Mouse (Mus musculus) lung, adult 2 months (tissue): ENCODE data around the gene Tpmt. TPM values are rescaled to one million over a fixed set of nuclear protein-coding genes. Genes with fewer than 3 reads are reported as not detected.
A peak's percentile ranks its signal among the peaks of the same experiment; 100 is the strongest.

Experiments
- DNase-seq: peaks from one replicate; pipeline ENCODE4 v3.0.0; 2022
- H3K4me1 ChIP-seq: fragments of 200-500 bp; 2 replicates; pipeline ENCODE4 v1.6.1; 2011; ENCODE audit warnings: low read length; ENCODE audit not compliant: control insufficient read depth, insufficient read depth
- H3K4me3 ChIP-seq: fragments of 200-500 bp; replicated peaks from 2 replicates; pipeline ENCODE3; 2011; ENCODE audit warnings: low read depth, mild to moderate bottlenecking, control low read depth, low read length; ENCODE audit errors: extremely low read depth
- CTCF ChIP-seq: fragments of 200-500 bp; IDR thresholded peaks from 2 replicates; pipeline ENCODE4 v1.5.1; 2011; ENCODE audit warnings: mild to moderate bottlenecking, low read length, control low read depth; ENCODE audit not compliant: insufficient read depth
- POLR2A ChIP-seq: fragments of 200-500 bp; IDR thresholded peaks from 2 replicates; pipeline ENCODE4 v1.6.1; 2011; ENCODE audit warnings: low read depth, mild to moderate bottlenecking, control low read depth, low read length, borderline replicate concordance; ENCODE audit errors: extremely low read depth
- WGBS: fragments of 180-500 bp; shearing (Covaris S2); methylation state at CpG from one replicate; pipeline ENCODE4 v1.1.7; 2018; 5-methylcytosine and 5-hydroxymethylcytosine counted together
- polyA plus RNA-seq: library from polyadenylated mRNA; depleted of rRNA; stranded (reverse); fragments of >200 nt; gene quantifications from 2 replicates; pipeline ENCODE4 v1.2.3, GENCODE M21; 2012

Gene Tpmt
- polyA plus RNA-seq, 1 experiment = 2.3 TPM

GRCm38 (mm10) chr13:47043030-47043680 is 1.4 kb downstream of the Tpmt start, which contains the start of gene Kdm1b:
TSS of gene Kdm1b (plus strand) at chr13:47043499.
- peak within 1 kb of the TSS; percentile 97 for H3K4me3 ChIP-seq
- peak; percentile 98 for DNase-seq
- H3K4me1 ChIP-seq = peaks cover 7% of the 10 kb centered on the region
- TF ChIP-seq POLR2A = peak; percentile 81
- no peak for TF ChIP-seq CTCF
- under 1% methylated on average over 48 of the region's 48 CpGs for WGBS

GRCm38 (mm10) chr13:47042024-47042633 is 2.4 kb downstream of the Tpmt start:
- Histone ChIP-seq H3K4me3 (no peak overlapping the region), H3K4me1 (peaks cover 5% of the 10 kb centered on the region)
- no peak for TF ChIP-seq CTCF
- 44% methylated on average over 8 of the region's 8 CpGs for WGBS
- DNase-seq = no peak

- WGBS = 89% methylated on average over 5 of the region's 5 CpGs
- DNase-seq = no peak
- Histone ChIP-seq H3K4me3 (no peak overlapping the region), H3K4me1 (peaks cover 5% of the 10 kb centered on the region)
- TF ChIP-seq POLR2A = no peak
- TF ChIP-seq CTCF = no peak
Measured at GRCm38 (mm10) chr13:47040061-47040460, 4.5 kb downstream of the Tpmt start.

GRCm38 (mm10) chr13:47037946-47038345 is 6.6 kb downstream of the Tpmt start:
- no peaks in the 10 kb centered on the region for H3K4me1 ChIP-seq
- no peak overlapping the region for H3K4me3 ChIP-seq
- TF ChIP-seq POLR2A (no peak), CTCF (no peak)
- WGBS = 70% methylated on average over 6 of the region's 6 CpGs
- no peak for DNase-seq

GRCm38 (mm10) chr13:47033602-47034001 is 10.9 kb downstream of the Tpmt start:
- no peak for TF ChIP-seq POLR2A
- no peak for TF ChIP-seq CTCF
- Histone ChIP-seq H3K4me1 (no peaks in the 10 kb centered on the region), H3K4me3 (no peak overlapping the region)
- no peak for DNase-seq
- 90% methylated on average over 4 of the region's 4 CpGs for WGBS

- no peak for DNase-seq
- no peak overlapping the region for H3K4me3 ChIP-seq
- WGBS = 81% methylated on average over 17 of the region's 17 CpGs
- TF ChIP-seq POLR2A = no peak
- TF ChIP-seq CTCF = no peak
- no peaks in the 10 kb centered on the region for H3K4me1 ChIP-seq
Measured at GRCm38 (mm10) chr13:47030376-47031107, 14.0 kb downstream of the Tpmt start.

- Histone ChIP-seq H3K4me3 (no peak overlapping the region), H3K4me1 (no peaks in the 10 kb centered on the region)
- 72% methylated on average over 7 of the region's 7 CpGs for WGBS
- no peak for DNase-seq
- TF ChIP-seq POLR2A (no peak), CTCF (no peak)
Measured at GRCm38 (mm10) chr13:47020798-47021197, 23.7 kb downstream of the Tpmt start.

GRCm38 (mm10) chr13:47019774-47020173 is 24.8 kb downstream of the Tpmt start:
- TF ChIP-seq CTCF (no peak), POLR2A (no peak)
- WGBS = 83% methylated on average over 7 of the region's 7 CpGs
- DNase-seq = no peak
- H3K4me3 ChIP-seq = no peak overlapping the region
- H3K4me1 ChIP-seq = peaks cover 2% of the 10 kb centered on the region; the same call in 1 of the 2 replicates

GRCm38 (mm10) chr13:47017259-47017658 is 27.3 kb downstream of the Tpmt start:
- 33% methylated on average over 5 of the region's 5 CpGs for WGBS
- no peak for TF ChIP-seq POLR2A
- TF ChIP-seq CTCF = peak; percentile 98
- peak; percentile 54 for DNase-seq
- H3K4me3 ChIP-seq = no peak overlapping the region
- H3K4me1 ChIP-seq = peaks cover 10% of the 10 kb centered on the region
